Mouse (Mus musculus): ENCODE measurements around the gene Ror2.

The Ror2 gene

DNA sequence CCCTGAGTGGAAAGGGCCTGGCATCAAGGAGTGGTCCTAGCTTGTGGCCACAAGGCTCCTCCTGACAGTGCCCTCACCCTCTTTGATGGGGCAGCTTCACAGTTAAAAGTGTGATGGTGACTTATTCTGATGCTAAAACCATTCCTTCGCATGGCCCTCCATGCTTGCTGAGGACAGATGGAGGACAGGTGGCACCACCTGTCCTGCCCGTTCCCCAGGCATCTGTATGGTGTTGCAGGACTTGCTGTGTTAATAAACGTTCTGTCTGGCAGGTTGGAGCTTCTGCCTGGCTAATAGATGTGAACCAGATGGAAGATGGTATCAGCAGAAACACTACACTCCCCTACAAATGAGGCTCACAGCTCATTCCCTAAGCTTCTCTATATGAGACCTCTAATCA, 140.4 kb downstream of the Ror2 start:
- TF ChIP-seq NANOG (IDR thresholded peaks at IDR 0.05; ENCODE audit: borderline replicate concordance, low read length): no peak
- no peak for TF ChIP-seq POU5F1 (IDR thresholded peaks at IDR 0.05; ENCODE audit: borderline replicate concordance, low read length)
- TF ChIP-seq CTCF (conservative IDR thresholded peaks at IDR 0.05; ENCODE audit: low read length): no peak
- Histone ChIP-seq H3K4me1 (replicated peaks; ENCODE audit: low read depth, low read length) (peaks cover 25% of the 10 kb centered on the region), H3K27me3 (ENCODE audit: insufficient read depth, low read length) (no peaks in the 10 kb centered on the region), H3K36me3 (ENCODE audit: insufficient read depth, low read length) (peaks cover 15% of the 10 kb centered on the region), H3K9me3 (ENCODE audit: low read length) (peaks cover 35% of the 10 kb centered on the region), H3K4me3 (replicated peaks; ENCODE audit: low read length) (no peak overlapping the region)

DNA sequence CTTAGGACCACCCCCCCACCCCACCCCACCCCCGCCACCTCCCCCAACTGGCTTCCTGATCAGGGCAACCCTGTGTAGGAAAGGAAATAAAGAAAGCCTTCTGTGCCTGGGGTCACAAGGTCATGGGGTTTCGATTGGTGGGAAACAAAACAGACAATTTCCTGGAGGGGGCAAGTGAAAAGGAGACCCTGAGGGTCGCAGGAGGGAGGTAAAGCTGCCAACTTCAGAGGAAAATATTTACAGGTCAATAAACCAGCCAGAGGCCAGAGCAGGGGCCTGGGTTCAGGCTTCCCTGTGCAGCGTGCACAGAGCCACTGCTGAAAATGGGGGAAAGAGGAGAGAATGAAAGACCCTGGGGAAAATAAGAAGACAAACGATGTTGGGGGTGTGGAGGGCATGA, 142.8 kb downstream of the Ror2 start:
- H3K4me3 ChIP-seq (replicated peaks; ENCODE audit: low read length): no peak overlapping the region
- H3K36me3 ChIP-seq (ENCODE audit: insufficient read depth, low read length): peaks cover 17% of the 10 kb centered on the region; the same call in 1 of the 2 replicates
- H3K4me1 ChIP-seq (replicated peaks; ENCODE audit: low read depth, low read length): peaks cover 25% of the 10 kb centered on the region
- peaks cover 33% of the 10 kb centered on the region for H3K9me3 ChIP-seq (ENCODE audit: low read length)
- H3K27me3 ChIP-seq (ENCODE audit: insufficient read depth, low read length): no peaks in the 10 kb centered on the region
- TF ChIP-seq NANOG (IDR thresholded peaks at IDR 0.05; ENCODE audit: borderline replicate concordance, low read length) (no peak), POU5F1 (IDR thresholded peaks at IDR 0.05; ENCODE audit: borderline replicate concordance, low read length) (no peak), CTCF (conservative IDR thresholded peaks at IDR 0.05; ENCODE audit: low read length) (no peak)

DNA sequence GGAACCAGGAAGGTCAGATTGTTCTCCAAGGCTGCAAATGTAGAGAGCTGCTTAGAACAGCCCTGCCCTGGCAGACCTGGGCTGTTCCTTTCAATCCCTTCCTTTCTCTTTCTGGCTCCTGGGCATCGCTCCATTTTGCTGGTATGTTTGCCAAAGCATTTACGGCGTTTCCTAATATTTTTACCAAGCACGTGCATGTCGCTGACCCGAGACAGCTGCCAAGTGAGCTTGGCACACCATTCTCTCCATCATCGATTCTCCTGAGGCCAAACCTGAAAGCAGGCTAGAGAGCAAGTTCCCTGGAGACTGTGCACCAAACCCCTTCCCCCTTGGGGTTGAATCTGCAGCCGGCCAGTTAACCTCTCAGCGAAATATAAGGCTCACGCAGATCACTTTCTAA, 143.7 kb downstream of the Ror2 start:
- Histone ChIP-seq H3K27me3 (ENCODE audit: insufficient read depth, low read length) (no peaks in the 10 kb centered on the region), H3K4me3 (replicated peaks; ENCODE audit: low read length) (no peak overlapping the region), H3K36me3 (ENCODE audit: insufficient read depth, low read length) (peaks cover 17% of the 10 kb centered on the region; the same call in 1 of the 2 replicates), H3K4me1 (replicated peaks; ENCODE audit: low read depth, low read length) (peaks cover 21% of the 10 kb centered on the region), H3K9me3 (ENCODE audit: low read length) (peaks cover 40% of the 10 kb centered on the region)
- TF ChIP-seq NANOG (IDR thresholded peaks at IDR 0.05; ENCODE audit: borderline replicate concordance, low read length) (no peak), CTCF (conservative IDR thresholded peaks at IDR 0.05; ENCODE audit: low read length) (no peak), POU5F1 (IDR thresholded peaks at IDR 0.05; ENCODE audit: borderline replicate concordance, low read length) (no peak)

DNA sequence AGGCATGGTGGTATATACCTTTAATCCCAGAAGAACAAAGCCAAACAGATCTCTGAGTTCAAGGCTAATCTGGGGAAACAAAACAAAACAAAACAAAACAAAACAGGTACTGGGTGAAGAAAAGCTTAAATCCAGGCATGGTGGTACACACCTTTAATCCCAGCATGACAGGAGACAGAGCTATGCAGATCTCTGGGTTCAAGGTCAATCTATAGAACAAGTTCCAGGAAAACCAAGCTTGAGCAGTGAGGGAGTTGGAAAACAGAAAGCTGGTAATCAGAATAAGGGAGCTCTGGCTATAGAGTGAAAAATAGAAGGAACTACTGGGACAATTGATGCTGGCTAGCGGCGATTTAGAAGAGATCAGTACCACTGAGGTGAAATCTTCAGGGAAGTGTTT, 145.6 kb downstream of the Ror2 start:
- H3K4me1 ChIP-seq (replicated peaks; ENCODE audit: low read depth, low read length): peaks cover 19% of the 10 kb centered on the region
- peaks cover 17% of the 10 kb centered on the region; the same call in 1 of the 2 replicates for H3K36me3 ChIP-seq (ENCODE audit: insufficient read depth, low read length)
- no peak for TF ChIP-seq CTCF (conservative IDR thresholded peaks at IDR 0.05; ENCODE audit: low read length)
- TF ChIP-seq POU5F1 (IDR thresholded peaks at IDR 0.05; ENCODE audit: borderline replicate concordance, low read length): no peak
- TF ChIP-seq NANOG (IDR thresholded peaks at IDR 0.05; ENCODE audit: borderline replicate concordance, low read length): no peak
- peaks cover 40% of the 10 kb centered on the region for H3K9me3 ChIP-seq (ENCODE audit: low read length)
- H3K27me3 ChIP-seq (ENCODE audit: insufficient read depth, low read length): no peaks in the 10 kb centered on the region
- no peak overlapping the region for H3K4me3 ChIP-seq (replicated peaks; ENCODE audit: low read length)

DNA sequence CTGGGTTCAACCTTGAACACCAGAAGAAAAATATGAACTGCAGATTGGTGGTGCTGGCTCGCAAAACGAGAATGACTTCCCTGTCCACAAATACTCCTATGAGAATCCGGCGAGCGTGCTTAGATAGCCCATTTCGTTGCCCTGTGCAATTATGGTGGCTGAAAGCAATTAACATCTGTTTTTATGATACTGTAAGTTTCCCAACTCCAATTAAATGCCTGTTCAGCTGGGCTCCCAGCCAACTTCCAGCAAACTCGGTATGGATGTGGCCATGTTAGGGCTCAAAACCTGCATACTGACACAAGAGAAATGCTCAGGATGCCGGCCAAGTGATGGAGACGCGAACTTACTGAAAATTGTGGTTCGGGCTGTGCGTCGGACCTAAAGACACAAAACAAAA, 155.4 kb downstream of the Ror2 start:
- TF ChIP-seq POU5F1 (IDR thresholded peaks at IDR 0.05; ENCODE audit: borderline replicate concordance, low read length) (no peak), CTCF (conservative IDR thresholded peaks at IDR 0.05; ENCODE audit: low read length) (no peak), NANOG (IDR thresholded peaks at IDR 0.05; ENCODE audit: borderline replicate concordance, low read length) (no peak)
- no peaks in the 10 kb centered on the region for H3K9me3 ChIP-seq (ENCODE audit: low read length)
- H3K4me1 ChIP-seq (replicated peaks; ENCODE audit: low read depth, low read length): peaks cover 48% of the 10 kb centered on the region
- no peak overlapping the region for H3K4me3 ChIP-seq (replicated peaks; ENCODE audit: low read length)
- H3K36me3 ChIP-seq (ENCODE audit: insufficient read depth, low read length): no peaks in the 10 kb centered on the region
- no peaks in the 10 kb centered on the region for H3K27me3 ChIP-seq (ENCODE audit: insufficient read depth, low read length)

DNA sequence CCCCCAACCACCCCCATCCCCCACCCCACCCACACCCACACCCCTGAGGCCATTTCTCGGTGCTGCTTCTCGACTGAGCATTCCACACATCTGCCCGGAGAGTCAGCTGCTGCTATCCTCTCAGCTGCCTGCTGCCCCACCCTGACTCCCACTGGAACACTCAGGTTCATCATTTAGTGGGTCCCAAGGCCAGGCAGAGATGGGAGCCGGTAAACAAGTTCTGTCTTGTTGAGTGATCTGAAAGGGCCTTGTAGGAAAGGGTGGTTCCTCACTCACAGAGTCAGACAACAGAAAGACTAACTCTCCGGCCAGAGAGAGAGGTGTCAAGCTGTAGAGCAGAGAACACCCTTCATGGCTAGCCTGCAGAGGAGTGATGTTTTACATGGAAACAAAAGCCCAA, 155.9 kb downstream of the Ror2 start:
- peaks cover 51% of the 10 kb centered on the region for H3K4me1 ChIP-seq (replicated peaks; ENCODE audit: low read depth, low read length)

DNA sequence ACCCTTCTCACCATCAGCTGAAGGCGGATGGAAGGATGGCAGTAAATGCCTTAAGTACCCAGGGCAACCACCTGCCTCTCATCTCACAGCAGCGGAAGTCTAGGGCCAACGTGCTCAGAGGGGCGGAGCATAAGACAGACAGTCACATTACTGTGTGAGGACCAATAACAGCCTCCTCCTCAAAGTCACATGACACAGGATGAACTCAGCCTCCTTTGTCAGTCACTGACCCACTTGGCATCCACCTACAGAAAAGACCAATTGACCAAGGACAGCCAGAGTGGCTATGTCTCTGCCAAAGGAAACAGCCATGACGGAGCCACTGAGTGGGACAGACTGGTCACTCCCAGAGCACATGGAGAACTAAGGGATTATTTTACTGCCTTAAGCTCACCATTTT, 160.3 kb downstream of the Ror2 start:
- H3K4me3 ChIP-seq (replicated peaks; ENCODE audit: low read length): peak overlapping the region; percentile 46; the same call in 1 of the 2 replicates
- TF ChIP-seq POU5F1 (IDR thresholded peaks at IDR 0.05; ENCODE audit: borderline replicate concordance, low read length): no peak
- peaks cover 49% of the 10 kb centered on the region for H3K4me1 ChIP-seq (replicated peaks; ENCODE audit: low read depth, low read length)
- H3K9me3 ChIP-seq (ENCODE audit: low read length): no peaks in the 10 kb centered on the region
- no peaks in the 10 kb centered on the region for H3K27me3 ChIP-seq (ENCODE audit: insufficient read depth, low read length)
- H3K36me3 ChIP-seq (ENCODE audit: insufficient read depth, low read length): no peaks in the 10 kb centered on the region

More for the DNA sequence above, 155.9 kb downstream of the Ror2 start:
- Histone ChIP-seq H3K9me3 (ENCODE audit: low read length) (no peaks in the 10 kb centered on the region), H3K27me3 (ENCODE audit: insufficient read depth, low read length) (no peaks in the 10 kb centered on the region), H3K4me3 (replicated peaks; ENCODE audit: low read length) (no peak overlapping the region), H3K36me3 (ENCODE audit: insufficient read depth, low read length) (no peaks in the 10 kb centered on the region)
- TF ChIP-seq POU5F1 (IDR thresholded peaks at IDR 0.05; ENCODE audit: borderline replicate concordance, low read length): no peak
- no peak for TF ChIP-seq NANOG (IDR thresholded peaks at IDR 0.05; ENCODE audit: borderline replicate concordance, low read length)
- TF ChIP-seq CTCF (conservative IDR thresholded peaks at IDR 0.05; ENCODE audit: low read length): no peak

DNA sequence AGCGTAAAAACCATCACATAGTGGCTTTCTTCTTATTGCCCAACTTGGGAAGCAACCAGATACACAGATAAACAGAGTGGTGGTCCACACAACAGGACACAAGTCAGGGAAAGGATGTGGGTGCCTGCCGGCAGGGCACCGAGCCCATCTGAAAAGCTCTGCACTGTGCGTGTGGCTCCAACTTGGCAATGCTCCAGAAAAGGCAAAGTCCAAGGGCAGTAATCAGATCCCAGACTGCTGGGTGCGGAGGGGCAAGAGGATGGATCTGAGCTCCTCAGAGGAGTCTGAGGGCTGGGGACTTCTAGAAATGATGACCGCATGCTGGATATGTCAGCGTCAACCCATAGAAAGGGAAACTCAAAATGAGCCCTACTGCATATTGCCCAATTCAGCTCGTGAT, 163.8 kb downstream of the Ror2 start:
- Histone ChIP-seq H3K4me3 (replicated peaks; ENCODE audit: low read length) (no peak overlapping the region), H3K27me3 (ENCODE audit: insufficient read depth, low read length) (peaks cover 21% of the 10 kb centered on the region)

DNA sequence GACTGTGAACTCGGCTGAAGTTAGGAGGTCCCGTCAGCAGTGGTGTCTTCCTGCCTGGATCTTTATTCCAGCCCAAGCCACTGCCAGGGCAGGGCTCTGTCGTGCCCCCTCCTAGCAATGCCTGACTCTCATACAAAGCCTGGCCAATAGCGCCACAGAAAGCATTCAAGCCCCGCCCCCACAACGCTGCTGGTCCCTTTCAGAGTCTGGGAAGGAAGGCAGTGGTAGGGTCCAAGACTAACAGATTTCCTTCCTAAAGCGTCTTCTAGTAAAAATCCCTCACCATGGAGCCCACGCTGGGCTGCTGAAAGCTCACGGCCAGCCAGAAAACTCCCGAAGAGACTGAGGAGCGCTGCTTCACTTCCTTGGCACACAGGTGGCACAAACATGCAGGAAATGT, 165.0 kb downstream of the Ror2 start:
- Histone ChIP-seq H3K4me3 (replicated peaks; ENCODE audit: low read length) (peak overlapping the region; percentile 56), H3K4me1 (replicated peaks; ENCODE audit: low read depth, low read length) (peaks cover 49% of the 10 kb centered on the region), H3K36me3 (ENCODE audit: insufficient read depth, low read length) (peaks cover 3% of the 10 kb centered on the region; the same call in 1 of the 2 replicates), H3K27me3 (ENCODE audit: insufficient read depth, low read length) (peaks cover 21% of the 10 kb centered on the region), H3K9me3 (ENCODE audit: low read length) (no peaks in the 10 kb centered on the region)
- TF ChIP-seq POU5F1 (IDR thresholded peaks at IDR 0.05; ENCODE audit: borderline replicate concordance, low read length) (no peak), CTCF (conservative IDR thresholded peaks at IDR 0.05; ENCODE audit: low read length) (no peak), NANOG (IDR thresholded peaks at IDR 0.05; ENCODE audit: borderline replicate concordance, low read length) (no peak)

More for the DNA sequence above, 163.8 kb downstream of the Ror2 start:
- Histone ChIP-seq H3K9me3 (ENCODE audit: low read length) (no peaks in the 10 kb centered on the region), H3K36me3 (ENCODE audit: insufficient read depth, low read length) (peaks cover 3% of the 10 kb centered on the region; the same call in 1 of the 2 replicates), H3K4me1 (replicated peaks; ENCODE audit: low read depth, low read length) (peaks cover 53% of the 10 kb centered on the region)
- no peak for TF ChIP-seq NANOG (IDR thresholded peaks at IDR 0.05; ENCODE audit: borderline replicate concordance, low read length)
- no peak for TF ChIP-seq CTCF (conservative IDR thresholded peaks at IDR 0.05; ENCODE audit: low read length)
- no peak for TF ChIP-seq POU5F1 (IDR thresholded peaks at IDR 0.05; ENCODE audit: borderline replicate concordance, low read length)

Data from E14TG2a.4 (cell line).